Mouse (Mus musculus) hindbrain, embryonic 11.5 days (tissue): ENCODE measurements around the gene Anxa3. TPM values are rescaled to one million over a fixed set of nuclear protein-coding genes. Genes with fewer than 3 reads are reported as not detected.

ENCODE experiments used
- ATAC-seq: fragments of 200-750 bp; cut with Nextera tagmentation; 2 replicates; pipeline ENCODE4 v1.8.0; 2017; ENCODE audit warnings: mild to moderate bottlenecking, moderate TSS enrichment, moderate library complexity; ENCODE audit not compliant: low FRiP score
- DNase-seq: peaks from one replicate; pipeline ENCODE4 v3.0.0-alpha.2; 2015; ENCODE audit warnings: low spot score
- H3K27ac ChIP-seq: fragments of 300-500 bp; sonication (generic); 2 replicates; pipeline ENCODE4 v1.5.1; 2014; ENCODE audit warnings: mild to moderate bottlenecking, low read depth, low read length
- H3K27me3 ChIP-seq: fragments of 300-500 bp; sonication (generic); 2 replicates; pipeline ENCODE4 v1.6.1; 2014; ENCODE audit warnings: mild to moderate bottlenecking, low read length, moderate library complexity, mixed read lengths; ENCODE audit not compliant: control insufficient read depth, insufficient read depth
- H3K36me3 ChIP-seq: fragments of 300-500 bp; sonication (generic); 2 replicates; pipeline ENCODE4 v1.6.1; 2014; ENCODE audit warnings: mild to moderate bottlenecking, low read length, moderate library complexity, mixed read lengths; ENCODE audit not compliant: control insufficient read depth, insufficient read depth
- H3K4me1 ChIP-seq: fragments of 300-500 bp; sonication (generic); replicated peaks from 2 replicates; pipeline ENCODE4 v1.6.1; 2014; ENCODE audit warnings: low read length, mixed read lengths; ENCODE audit not compliant: control insufficient read depth, insufficient read depth
- H3K4me2 ChIP-seq: fragments of 300-500 bp; sonication (generic); replicated peaks from 2 replicates; pipeline ENCODE4 v1.6.1; 2014; ENCODE audit warnings: mild to moderate bottlenecking, low read depth, low read length
- H3K4me3 ChIP-seq: fragments of 300-500 bp; sonication (generic); 2 replicates; pipeline ENCODE4 v1.5.1; 2014; ENCODE audit warnings: low read depth, low read length
- H3K9ac ChIP-seq: fragments of 300-500 bp; sonication (generic); 2 replicates; pipeline ENCODE4 v1.6.1; 2014; ENCODE audit warnings: low read depth, low read length
- H3K9me3 ChIP-seq: fragments of 300-500 bp; sonication (generic); 2 replicates; pipeline ENCODE4 v1.6.1; 2016; ENCODE audit warnings: low read length; ENCODE audit not compliant: control insufficient read depth
- WGBS: fragments of 180-500 bp; shearing (Covaris S2); extraction: QIAGEN DNeasy Blood & Tissue Kit; methylation state at CpG from one replicate; pipeline ENCODE4 v1.1.7; 2014; 5-methylcytosine and 5-hydroxymethylcytosine counted together
- polyA plus RNA-seq: library from polyadenylated mRNA; unstranded; fragments of >200 nt; fragmentation: Nextera tagmentation; extraction: Ambion mirVana; gene quantifications from 2 replicates; pipeline ENCODE4 v1.2.1, GENCODE M21; 2014

The Anxa3 gene
- polyA plus RNA-seq, 1 experiment from 2014 or later: 60.0 TPM

DNA sequence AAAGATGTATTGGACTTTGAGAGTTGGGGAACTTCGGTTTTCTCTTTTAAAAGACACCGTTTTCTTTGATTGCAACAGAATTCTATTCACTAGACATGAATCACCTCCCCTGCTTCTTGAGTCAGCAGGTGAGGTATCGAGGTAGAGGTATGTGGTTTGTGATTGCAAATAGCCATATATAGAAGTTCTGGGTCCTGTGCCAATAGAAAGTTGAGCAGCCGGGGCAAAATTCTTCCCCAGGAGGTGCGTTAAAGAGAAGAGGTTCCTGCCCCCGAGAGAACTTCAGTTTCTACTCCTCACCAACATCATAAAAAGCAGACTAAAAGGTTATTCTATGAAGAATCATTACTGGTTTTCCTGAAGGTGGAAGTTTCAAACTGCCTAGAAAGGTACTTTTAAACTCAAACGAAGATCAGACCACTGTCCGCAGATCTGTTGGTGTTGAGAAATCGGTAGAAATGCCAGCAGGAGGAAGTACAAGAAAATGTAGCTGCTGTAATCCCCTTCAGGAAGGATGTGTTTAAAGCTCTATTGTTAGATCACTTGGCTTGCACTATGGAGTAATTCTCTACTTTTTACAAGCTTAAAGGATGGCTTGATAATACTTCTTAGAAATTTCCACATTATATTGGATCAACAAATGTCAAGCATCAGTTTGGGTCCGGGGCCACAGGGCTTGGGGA lies 955 bp downstream of the Anxa3 start:
- WGBS: 60% methylated on average over 10 of the region's 10 CpGs
- DNase-seq (no peak), ATAC-seq (no peak)
- Histone ChIP-seq H3K9ac (no peak overlapping the region), H3K9me3 (no peaks in the 10 kb centered on the region), H3K4me3 (no peak overlapping the region), H3K27ac (no peak overlapping the region), H3K4me1 (no peaks in the 10 kb centered on the region), H3K36me3 (no peaks in the 10 kb centered on the region), H3K4me2 (no peak overlapping the region), H3K27me3 (no peaks in the 10 kb centered on the region)

DNA sequence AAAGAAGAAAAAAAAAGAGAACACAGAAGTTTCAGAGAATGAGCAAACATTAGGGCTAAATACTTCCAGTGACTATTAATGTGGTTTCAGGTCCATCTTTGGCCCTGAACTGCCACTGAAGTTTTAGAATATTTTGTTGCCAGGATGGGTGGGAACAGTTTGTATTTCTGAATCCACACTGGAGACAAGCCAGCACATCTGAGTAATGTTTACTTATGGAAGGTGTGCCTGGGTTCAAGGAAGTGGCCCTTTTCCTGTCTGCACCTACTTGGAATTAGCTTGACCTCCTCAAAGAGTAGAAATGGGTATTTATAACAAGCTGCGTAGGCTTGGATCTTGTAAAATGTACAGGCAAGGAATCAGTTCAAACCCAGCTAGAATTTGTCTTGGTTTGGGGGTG lies 2.6 kb downstream of the Anxa3 start:
- no peaks in the 10 kb centered on the region for H3K27me3 ChIP-seq
- WGBS: 87% methylated on average over 1 of the region's 1 CpGs
- ATAC-seq: no peak
- no peak overlapping the region for H3K4me3 ChIP-seq
- no peak for DNase-seq
- H3K4me1 ChIP-seq: no peaks in the 10 kb centered on the region
- no peaks in the 10 kb centered on the region for H3K36me3 ChIP-seq
- no peak overlapping the region for H3K4me2 ChIP-seq
- no peaks in the 10 kb centered on the region for H3K9me3 ChIP-seq
- no peak overlapping the region for H3K9ac ChIP-seq
- no peak overlapping the region for H3K27ac ChIP-seq

DNA sequence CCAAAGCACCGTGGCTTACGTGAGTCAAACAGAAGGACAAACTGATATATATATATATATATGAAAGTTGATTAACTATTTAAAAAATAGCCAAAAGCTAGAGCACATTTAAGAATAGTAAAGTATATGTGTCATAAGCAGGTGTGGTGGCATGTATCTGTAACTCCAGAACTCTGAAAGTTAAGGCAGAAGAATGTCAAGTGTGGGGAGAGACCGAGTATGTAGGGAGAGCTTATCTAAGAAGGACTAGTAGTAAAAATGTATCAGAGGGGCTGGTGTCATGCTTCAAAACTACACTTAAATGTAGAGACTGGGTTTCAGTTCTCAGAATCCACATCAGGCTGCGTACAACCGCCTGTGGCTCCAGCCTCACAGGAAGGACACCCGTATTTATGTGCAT lies 4.3 kb downstream of the Anxa3 start:
- Histone ChIP-seq H3K9ac (no peak overlapping the region), H3K4me2 (no peak overlapping the region), H3K4me1 (no peaks in the 10 kb centered on the region), H3K27me3 (no peaks in the 10 kb centered on the region), H3K36me3 (no peaks in the 10 kb centered on the region), H3K4me3 (no peak overlapping the region), H3K27ac (no peak overlapping the region), H3K9me3 (no peaks in the 10 kb centered on the region)
- no peak for ATAC-seq
- 93% methylated on average over 6 of the region's 6 CpGs for WGBS
- no peak for DNase-seq

DNA sequence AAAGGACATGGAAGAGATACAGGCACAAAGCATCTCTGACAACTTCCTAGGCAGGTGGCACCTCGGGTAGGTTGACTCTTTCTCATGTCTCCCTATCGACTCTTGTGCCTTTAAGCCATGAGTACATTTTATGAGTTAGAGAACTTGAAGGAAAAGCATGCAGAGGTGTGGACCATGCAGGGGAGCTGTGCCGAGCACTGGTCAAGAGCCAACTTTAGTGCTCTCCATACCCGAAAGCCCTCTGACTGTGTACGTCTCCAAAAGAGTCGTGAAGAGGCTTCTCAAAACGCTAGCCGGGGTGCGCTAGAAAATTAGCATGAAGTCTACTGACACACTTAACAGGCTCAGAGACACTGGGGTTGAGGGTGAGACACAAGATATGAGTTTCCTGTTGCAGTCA lies 6.0 kb downstream of the Anxa3 start:
- H3K36me3 ChIP-seq: no peaks in the 10 kb centered on the region
- no peaks in the 10 kb centered on the region for H3K9me3 ChIP-seq
- no peak overlapping the region for H3K4me3 ChIP-seq
- ATAC-seq (no peak), DNase-seq (no peak)
- H3K4me1 ChIP-seq: no peaks in the 10 kb centered on the region
- H3K27me3 ChIP-seq: no peaks in the 10 kb centered on the region
- no peak overlapping the region for H3K4me2 ChIP-seq
- 92% methylated on average over 9 of the region's 9 CpGs for WGBS
- H3K27ac ChIP-seq: no peak overlapping the region
- H3K9ac ChIP-seq: no peak overlapping the region

DNA sequence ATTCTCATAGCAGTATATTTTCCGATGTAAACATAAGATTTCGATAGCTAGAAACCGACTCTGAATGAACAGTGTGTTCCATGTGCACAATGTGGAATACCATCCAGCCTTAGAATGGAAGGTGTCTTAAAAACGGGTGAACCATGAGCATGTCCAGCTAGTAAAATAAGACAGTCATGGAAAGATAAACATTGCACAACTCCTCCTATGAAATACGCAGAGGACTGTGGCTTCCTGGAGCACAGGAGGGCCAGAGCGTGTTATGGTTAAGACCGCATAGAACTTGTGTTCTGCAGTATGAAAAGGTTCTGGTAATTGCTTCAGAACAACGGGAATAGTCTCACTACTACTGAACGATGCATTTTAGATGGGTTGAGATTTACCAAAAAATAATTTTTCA lies 6.8 kb downstream of the Anxa3 start:
- H3K4me2 ChIP-seq: no peak overlapping the region
- WGBS: 93% methylated on average over 9 of the region's 9 CpGs
- no peaks in the 10 kb centered on the region for H3K36me3 ChIP-seq

DNA sequence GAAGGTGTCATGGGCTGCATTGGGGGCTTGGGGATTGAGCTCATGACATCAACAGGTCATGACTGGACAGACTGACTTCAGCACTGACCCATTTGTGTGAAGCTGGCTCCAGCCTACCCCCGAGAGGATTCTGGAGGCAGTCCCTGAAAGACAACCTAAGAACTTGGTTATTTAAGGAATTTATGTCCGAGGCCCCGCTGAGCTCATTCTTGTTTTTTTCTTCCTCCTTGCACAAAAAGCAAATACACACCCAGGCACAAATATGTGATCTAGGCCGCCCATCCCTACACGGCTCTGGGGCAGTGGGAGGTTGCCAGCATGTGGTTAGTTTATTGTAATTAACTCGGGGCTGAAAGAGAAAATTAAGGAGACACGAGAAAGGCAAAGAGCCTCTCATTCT lies 9.0 kb downstream of the Anxa3 start:
- H3K27me3 ChIP-seq: no peaks in the 10 kb centered on the region
- no peak overlapping the region for H3K4me2 ChIP-seq
- H3K36me3 ChIP-seq: no peaks in the 10 kb centered on the region
- DNase-seq: no peak
- ATAC-seq: no peak
- H3K27ac ChIP-seq: no peak overlapping the region
- H3K4me1 ChIP-seq: no peaks in the 10 kb centered on the region
- no peak overlapping the region for H3K9ac ChIP-seq
- H3K4me3 ChIP-seq: no peak overlapping the region
- no peaks in the 10 kb centered on the region for H3K9me3 ChIP-seq
- WGBS: 36% methylated on average over 7 of the region's 7 CpGs

More for the DNA sequence above, 6.8 kb downstream of the Anxa3 start:
- DNase-seq (no peak), ATAC-seq (no peak)
- H3K9ac ChIP-seq: no peak overlapping the region
- H3K27me3 ChIP-seq: no peaks in the 10 kb centered on the region
- H3K27ac ChIP-seq: no peak overlapping the region
- no peaks in the 10 kb centered on the region for H3K4me1 ChIP-seq
- H3K4me3 ChIP-seq: no peak overlapping the region
- H3K9me3 ChIP-seq: no peaks in the 10 kb centered on the region

DNA sequence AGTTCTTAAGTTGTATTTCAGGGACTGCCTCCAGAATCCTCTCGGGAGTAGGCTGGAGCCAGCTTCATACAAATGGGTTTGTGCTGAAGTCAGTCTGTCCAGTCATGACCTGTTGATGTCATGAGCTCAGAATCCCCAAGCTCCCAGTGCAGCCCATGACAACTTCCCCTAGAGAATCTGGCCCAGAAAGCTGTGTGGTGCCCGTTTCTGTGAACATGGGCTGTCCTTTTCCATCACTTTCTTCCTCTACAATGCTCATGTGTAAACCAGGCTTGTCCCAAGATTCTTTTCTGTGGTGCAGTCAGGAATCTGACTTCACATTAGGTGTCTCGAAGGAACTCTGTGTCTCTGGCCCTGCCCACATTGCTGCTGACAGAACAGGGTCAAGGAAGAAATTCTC lies 10.0 kb downstream of the Anxa3 start:
- H3K27ac ChIP-seq: no peak overlapping the region
- no peaks in the 10 kb centered on the region for H3K4me1 ChIP-seq
- 59% methylated on average over 3 of the region's 3 CpGs for WGBS
- H3K9ac ChIP-seq: no peak overlapping the region
- DNase-seq: no peak
- no peak overlapping the region for H3K4me2 ChIP-seq
- H3K4me3 ChIP-seq: no peak overlapping the region
- H3K27me3 ChIP-seq: no peaks in the 10 kb centered on the region
- ATAC-seq: no peak
- no peaks in the 10 kb centered on the region for H3K36me3 ChIP-seq
- H3K9me3 ChIP-seq: no peaks in the 10 kb centered on the region

DNA sequence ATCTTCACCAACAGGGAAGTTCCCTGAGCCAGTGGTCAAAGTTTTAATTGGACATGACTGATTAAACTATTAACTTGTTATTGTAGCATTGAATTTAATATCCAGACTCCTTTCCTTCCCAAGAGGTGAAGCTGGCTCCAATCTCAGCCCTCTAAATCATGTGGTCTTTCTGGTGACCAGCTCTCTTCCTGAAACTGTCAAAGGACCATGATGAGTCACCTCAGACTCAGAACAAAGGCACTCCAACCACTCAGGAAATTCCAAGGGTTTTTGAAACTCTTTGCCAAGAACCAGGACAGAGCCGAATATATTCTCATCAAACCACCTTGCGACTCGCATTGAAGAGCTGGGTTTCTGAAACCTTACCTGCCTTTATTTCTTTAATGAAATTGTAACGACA lies 11.2 kb downstream of the Anxa3 start:
- H3K27me3 ChIP-seq: no peaks in the 10 kb centered on the region
- no peaks in the 10 kb centered on the region for H3K4me1 ChIP-seq
- H3K36me3 ChIP-seq: no peaks in the 10 kb centered on the region
- 82% methylated on average over 4 of the region's 4 CpGs for WGBS
- H3K4me3 ChIP-seq: no peak overlapping the region
- DNase-seq: no peak
- no peaks in the 10 kb centered on the region for H3K9me3 ChIP-seq
- ATAC-seq: no peak
- no peak overlapping the region for H3K4me2 ChIP-seq
- no peak overlapping the region for H3K27ac ChIP-seq
- H3K9ac ChIP-seq: no peak overlapping the region

DNA sequence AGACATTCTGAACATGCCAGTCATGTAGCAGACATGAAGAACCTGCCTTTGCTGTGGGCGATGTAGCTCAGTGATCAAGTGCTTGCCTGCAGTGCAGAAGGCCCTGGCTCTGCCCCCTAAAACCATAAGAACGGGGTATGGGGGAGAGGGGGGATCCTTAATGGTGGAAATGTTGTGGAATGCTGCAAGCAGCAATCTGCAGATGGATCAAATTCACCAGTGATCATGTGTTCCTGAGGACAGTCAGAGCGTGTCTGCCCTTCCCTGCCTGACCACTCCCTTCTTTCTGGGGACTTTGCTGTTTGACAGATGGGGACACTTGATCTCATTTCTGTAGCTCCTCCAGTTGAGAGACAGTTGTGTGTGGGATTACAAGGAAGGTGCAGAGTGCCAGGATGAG lies 11.7 kb downstream of the Anxa3 start:
- DNase-seq (no peak), ATAC-seq (no peak)
- Histone ChIP-seq H3K27ac (no peak overlapping the region), H3K9me3 (no peaks in the 10 kb centered on the region), H3K9ac (no peak overlapping the region), H3K4me2 (no peak overlapping the region), H3K27me3 (no peaks in the 10 kb centered on the region), H3K4me3 (no peak overlapping the region), H3K36me3 (no peaks in the 10 kb centered on the region), H3K4me1 (no peaks in the 10 kb centered on the region)
- 75% methylated on average over 3 of the region's 3 CpGs for WGBS
